Mouse (Mus musculus) naive thymus-derived CD4-positive, alpha-beta T cell, adult 2 months (primary cell): ENCODE results near the gene Hspbap1.

Source experiments
- DNase-seq: peaks from one replicate; pipeline ENCODE4 v3.0.0-alpha.2; 2011; ENCODE audit warnings: low read depth

The Hspbap1 gene

GRCm38 (mm10) chr16:35763590-35764296 lies 6.4 kb upstream of the Hspbap1 start:
- no peak for DNase-seq

GRCm38 (mm10) chr16:35764941-35765340 lies 5.2 kb upstream of the Hspbap1 start:
- peak; percentile 49 for DNase-seq

- peak; percentile 82 for DNase-seq
These were observed 4.7 kb upstream of the Hspbap1 start for GRCm38 (mm10) chr16:35765449-35765848.

- DNase-seq: no peak
These were observed 3.8 kb upstream of the Hspbap1 start for GRCm38 (mm10) chr16:35766366-35766765.

GRCm38 (mm10) chr16:35768469-35768784 lies 1.7 kb upstream of the Hspbap1 start:
- peak; percentile 53 for DNase-seq

GRCm38 (mm10) chr16:35768785-35769642 lies 1.2 kb upstream of the Hspbap1 start, which contains the start of gene Dirc2:
TSS of gene Dirc2 (minus strand) at chr16:35769356.
- DNase-seq: peak; percentile 55

- DNase-seq: no peak
These were observed 966 bp downstream of the Hspbap1 start for GRCm38 (mm10) chr16:35771141-35771540.

- no peak for DNase-seq
These were observed 1.4 kb downstream of the Hspbap1 start for GRCm38 (mm10) chr16:35771606-35772005.

GRCm38 (mm10) chr16:35772598-35772997 lies 2.4 kb downstream of the Hspbap1 start:
- no peak for DNase-seq

- DNase-seq: no peak
These were observed 5.7 kb downstream of the Hspbap1 start for GRCm38 (mm10) chr16:35775835-35776234.

GRCm38 (mm10) chr16:35776737-35777136 lies 6.6 kb downstream of the Hspbap1 start:
- no peak for DNase-seq

- no peak for DNase-seq
These were observed 7.6 kb downstream of the Hspbap1 start for GRCm38 (mm10) chr16:35777768-35778167.

- no peak for DNase-seq
These were observed 9.5 kb downstream of the Hspbap1 start for GRCm38 (mm10) chr16:35779681-35780080.

- peak; percentile 62 for DNase-seq
These were observed 10.9 kb downstream of the Hspbap1 start for GRCm38 (mm10) chr16:35781096-35781495.

GRCm38 (mm10) chr16:35781651-35782050 lies 11.5 kb downstream of the Hspbap1 start:
- DNase-seq: no peak

GRCm38 (mm10) chr16:35782451-35783206 lies 12.5 kb downstream of the Hspbap1 start:
- DNase-seq: no peak

GRCm38 (mm10) chr16:35783207-35783573 lies 13.0 kb downstream of the Hspbap1 start:
- peak; percentile 41 for DNase-seq

GRCm38 (mm10) chr16:35784134-35784725 lies 14.1 kb downstream of the Hspbap1 start:
- no peak for DNase-seq

GRCm38 (mm10) chr16:35787163-35787562 lies 17.0 kb downstream of the Hspbap1 start:
- DNase-seq: no peak

GRCm38 (mm10) chr16:35787568-35788189 lies 17.5 kb downstream of the Hspbap1 start:
- DNase-seq: no peak

- no peak for DNase-seq
These were observed 18.2 kb downstream of the Hspbap1 start for GRCm38 (mm10) chr16:35788330-35788729.
